Mouse (Mus musculus) hindbrain, embryonic 10.5 days (tissue): ENCODE results near the gene Anks1. TPM values are rescaled to one million over a fixed set of nuclear protein-coding genes. Genes with fewer than 3 reads are reported as not detected.

Source experiments
- DNase-seq: peaks from one replicate; pipeline ENCODE4 v3.0.0-alpha.2; 2017; ENCODE audit warnings: low spot score
- H3K27ac ChIP-seq: fragments of 300-500 bp; sonication (generic); 2 replicates; pipeline ENCODE4 v1.5.1; 2016; ENCODE audit warnings: mild to moderate bottlenecking, moderate library complexity
- H3K27me3 ChIP-seq: fragments of 300-500 bp; sonication (generic); 2 replicates; pipeline ENCODE4 v1.6.1; 2016; ENCODE audit warnings: mild to moderate bottlenecking; ENCODE audit not compliant: poor library complexity, insufficient read depth, severe bottlenecking
- H3K36me3 ChIP-seq: fragments of 300-500 bp; sonication (generic); 2 replicates; pipeline ENCODE4 v1.6.1; 2016; ENCODE audit warnings: mild to moderate bottlenecking, moderate library complexity
- H3K4me1 ChIP-seq: fragments of 300-500 bp; sonication (generic); replicated peaks from 2 replicates; pipeline ENCODE4 v1.6.1; 2016; ENCODE audit warnings: mild to moderate bottlenecking
- H3K4me3 ChIP-seq: fragments of 300-500 bp; sonication (generic); 2 replicates; pipeline ENCODE4 v1.5.1; 2016; ENCODE audit warnings: mild to moderate bottlenecking, moderate library complexity
- H3K9me3 ChIP-seq: fragments of 300-500 bp; sonication (generic); 2 replicates; pipeline ENCODE4 v1.6.1; 2016; ENCODE audit warnings: mild to moderate bottlenecking, moderate library complexity
- WGBS: fragments of 180-500 bp; shearing (Covaris S2); methylation state at CpG from one replicate; pipeline ENCODE4 v1.1.7; 2016; 5-methylcytosine and 5-hydroxymethylcytosine counted together
- polyA plus RNA-seq: library from polyadenylated mRNA; unstranded; fragments of >200 nt; fragmentation: Nextera tagmentation; extraction: Ambion mirVana; gene quantifications from 2 replicates; pipeline ENCODE4 v1.2.1, GENCODE M21; 2016

Anks1 gene
- polyA plus RNA-seq, 1 experiment from 2014 or later, result 62.0 TPM

GRCm38 (mm10) chr17:27909622-27910500, 755 bp downstream of the Anks1 start, which contains the start of gene Taf11:
Gene Taf11, minus strand, starts transcription at chr17:27909844.
- H3K4me1 ChIP-seq, result peaks cover 39% of the 10 kb centered on the region
- no peaks in the 10 kb centered on the region for H3K9me3 ChIP-seq
- WGBS, result 2% methylated on average over 53 of the region's 53 CpGs
- H3K27me3 ChIP-seq, result no peaks in the 10 kb centered on the region
- H3K27ac ChIP-seq, result peak within 1 kb of the TSS; percentile 90
- peaks cover 22% of the 10 kb centered on the region for H3K36me3 ChIP-seq
- peak within 1 kb of the TSS; percentile 99 for H3K4me3 ChIP-seq
- no peak for DNase-seq

GRCm38 (mm10) chr17:27911371-27911770, 2.3 kb downstream of the Anks1 start:
- Histone ChIP-seq H3K36me3 (peaks cover 12% of the 10 kb centered on the region; the same call in 1 of the 2 replicates), H3K27ac (no peak overlapping the region), H3K4me1 (peaks cover 34% of the 10 kb centered on the region), H3K9me3 (no peaks in the 10 kb centered on the region), H3K4me3 (0 out of 2 replicates have a peak overlapping the region, but pooled peaks have one; percentile 16), H3K27me3 (no peaks in the 10 kb centered on the region)
- no peak for DNase-seq
- WGBS, result 91% methylated on average over 7 of the region's 7 CpGs

GRCm38 (mm10) chr17:27914742-27915141, 5.6 kb downstream of the Anks1 start:
- H3K9me3 ChIP-seq, result no peaks in the 10 kb centered on the region
- no peak for DNase-seq
- H3K4me1 ChIP-seq, result peaks cover 19% of the 10 kb centered on the region
- no peak overlapping the region for H3K27ac ChIP-seq
- H3K36me3 ChIP-seq, result peaks cover 12% of the 10 kb centered on the region; the same call in 1 of the 2 replicates
- no peak overlapping the region for H3K4me3 ChIP-seq
- H3K27me3 ChIP-seq, result no peaks in the 10 kb centered on the region
- 88% methylated on average over 4 of the region's 4 CpGs for WGBS

GRCm38 (mm10) chr17:27916366-27916765, 7.3 kb downstream of the Anks1 start:
- Histone ChIP-seq H3K4me3 (no peak overlapping the region), H3K9me3 (no peaks in the 10 kb centered on the region), H3K27ac (no peak overlapping the region), H3K4me1 (peaks cover 7% of the 10 kb centered on the region), H3K36me3 (peaks cover 12% of the 10 kb centered on the region; the same call in 1 of the 2 replicates), H3K27me3 (no peaks in the 10 kb centered on the region)
- no peak for DNase-seq
- 79% methylated on average over 4 of the region's 4 CpGs for WGBS

- H3K4me3 ChIP-seq, result no peak overlapping the region
- no peak for DNase-seq
- no peak overlapping the region for H3K27ac ChIP-seq
- 84% methylated on average over 4 of the region's 4 CpGs for WGBS
- peaks cover 16% of the 10 kb centered on the region for H3K4me1 ChIP-seq
- H3K9me3 ChIP-seq, result no peaks in the 10 kb centered on the region
- peaks cover 3% of the 10 kb centered on the region; the same call in 1 of the 2 replicates for H3K36me3 ChIP-seq
- H3K27me3 ChIP-seq, result no peaks in the 10 kb centered on the region
Observed at GRCm38 (mm10) chr17:27920676-27921075, 11.6 kb downstream of the Anks1 start.

DNA sequence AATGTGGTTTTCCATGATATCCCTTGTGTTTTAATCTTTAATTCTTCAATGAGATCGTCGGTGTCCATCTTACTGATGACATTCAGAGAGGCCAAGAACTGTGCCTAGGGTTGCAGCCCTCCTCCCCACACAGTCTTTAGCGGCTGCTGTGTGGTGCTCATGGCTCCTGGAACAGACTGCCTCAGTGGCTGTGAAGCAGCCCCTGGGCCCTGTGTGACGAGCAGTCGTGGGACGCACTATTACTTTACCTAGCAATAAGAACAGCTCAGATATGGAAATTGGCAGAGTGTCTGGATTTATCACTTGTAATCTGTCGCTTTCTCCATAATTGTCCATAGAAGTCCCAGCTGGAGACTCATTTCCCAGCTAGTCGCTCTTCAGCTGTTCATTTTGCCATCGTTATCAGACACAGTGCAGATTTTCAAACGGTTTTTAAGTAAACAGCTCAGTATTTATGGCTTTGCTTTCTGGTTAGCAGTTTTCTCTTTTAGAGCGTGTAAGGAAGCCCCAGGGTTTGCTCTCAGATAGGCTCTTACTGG, 13.1 kb downstream of the Anks1 start:
- Histone ChIP-seq H3K4me1 (peaks cover 16% of the 10 kb centered on the region), H3K9me3 (no peaks in the 10 kb centered on the region), H3K27ac (no peak overlapping the region), H3K4me3 (no peak overlapping the region), H3K27me3 (no peaks in the 10 kb centered on the region), H3K36me3 (peaks cover 3% of the 10 kb centered on the region; the same call in 1 of the 2 replicates)
- WGBS, result 93% methylated on average over 11 of the region's 11 CpGs
- no peak for DNase-seq

DNA sequence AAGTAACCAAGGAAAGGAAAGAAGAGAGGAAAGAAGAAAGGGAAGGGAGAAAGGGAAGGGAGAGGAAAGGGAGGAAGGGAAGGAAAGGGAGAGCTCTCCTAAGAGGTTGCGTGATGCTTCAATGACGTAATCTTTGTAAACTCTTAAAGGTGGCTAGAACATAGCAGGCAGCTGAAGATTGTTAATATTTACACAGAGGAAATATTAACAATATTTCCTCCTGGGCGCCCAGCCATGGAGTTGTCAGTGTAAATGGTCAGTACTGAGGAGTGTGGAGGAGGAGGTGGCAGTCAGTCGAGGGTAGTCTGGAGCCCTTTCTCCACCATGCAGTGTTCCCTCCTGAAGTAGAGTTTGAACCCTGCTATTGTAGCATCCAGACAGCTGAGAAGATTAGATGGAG, 15.9 kb downstream of the Anks1 start:
- no peak overlapping the region for H3K4me3 ChIP-seq
- DNase-seq, result no peak
- H3K27me3 ChIP-seq, result no peaks in the 10 kb centered on the region
- WGBS, result 90% methylated on average over 4 of the region's 4 CpGs
- H3K4me1 ChIP-seq, result peaks cover 16% of the 10 kb centered on the region
- peaks cover 9% of the 10 kb centered on the region; the same call in 1 of the 2 replicates for H3K36me3 ChIP-seq
- H3K27ac ChIP-seq, result no peak overlapping the region
- no peaks in the 10 kb centered on the region for H3K9me3 ChIP-seq

GRCm38 (mm10) chr17:27925504-27925903, 16.4 kb downstream of the Anks1 start:
- H3K27ac ChIP-seq, result no peak overlapping the region
- no peak overlapping the region for H3K4me3 ChIP-seq
- 78% methylated on average over 7 of the region's 7 CpGs for WGBS
- peaks cover 16% of the 10 kb centered on the region for H3K4me1 ChIP-seq
- no peaks in the 10 kb centered on the region for H3K9me3 ChIP-seq
- H3K27me3 ChIP-seq, result no peaks in the 10 kb centered on the region
- H3K36me3 ChIP-seq, result peaks cover 9% of the 10 kb centered on the region; the same call in 1 of the 2 replicates
- DNase-seq, result no peak

DNA sequence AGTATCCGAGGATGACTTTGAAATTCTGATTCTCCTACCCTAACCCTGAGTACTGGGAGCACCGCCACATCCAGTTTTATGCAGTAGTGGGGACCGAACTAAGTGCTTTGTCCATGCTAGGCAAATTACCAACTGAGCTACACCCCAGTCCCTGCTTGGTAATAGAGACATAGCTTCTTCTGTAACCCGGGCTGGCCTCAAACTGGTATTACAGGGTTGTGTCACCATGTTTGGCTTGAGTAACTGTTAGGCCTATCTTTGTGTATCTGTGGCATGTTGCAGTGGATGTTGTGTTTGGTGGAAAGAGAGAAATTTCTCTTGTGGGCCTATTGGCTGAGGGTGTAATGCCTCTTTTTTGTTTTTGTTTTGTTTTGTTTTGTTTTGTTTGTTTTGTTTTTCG, 21.2 kb downstream of the Anks1 start:
- WGBS, result 89% methylated on average over 5 of the region's 5 CpGs
- H3K36me3 ChIP-seq, result peaks cover 6% of the 10 kb centered on the region; the same call in 1 of the 2 replicates
- no peak overlapping the region for H3K4me3 ChIP-seq

DNA sequence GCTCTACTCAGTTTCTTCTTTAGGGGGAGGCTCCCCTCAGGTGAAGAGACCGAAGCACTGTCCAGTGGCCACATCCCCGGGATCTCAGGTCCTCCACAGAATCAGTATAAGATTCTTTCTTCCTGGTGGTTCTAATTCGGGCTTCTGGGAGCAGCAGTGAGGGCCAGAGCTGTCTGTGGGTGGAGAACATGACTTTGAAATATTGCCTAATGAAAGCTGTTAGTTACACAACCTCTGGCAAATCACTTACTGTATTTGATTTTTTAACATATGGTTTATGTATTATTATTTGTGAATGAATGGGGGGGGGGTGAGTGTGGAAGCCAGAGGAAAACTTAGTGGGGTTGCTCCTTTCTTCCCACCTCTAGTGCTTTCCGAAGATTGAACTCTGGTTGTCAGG, 22.7 kb downstream of the Anks1 start:
- DNase-seq, result no peak
- Histone ChIP-seq H3K4me3 (no peak overlapping the region), H3K4me1 (0 out of 2 replicates have a peak, but pooled peaks cover 6% of the 10 kb centered on the region), H3K36me3 (peaks cover 6% of the 10 kb centered on the region; the same call in 1 of the 2 replicates), H3K9me3 (no peaks in the 10 kb centered on the region), H3K27ac (no peak overlapping the region), H3K27me3 (no peaks in the 10 kb centered on the region)
- WGBS, result 86% methylated on average over 4 of the region's 4 CpGs

More for the DNA sequence above, 21.2 kb downstream of the Anks1 start:
- peaks cover 8% of the 10 kb centered on the region; the same call in 1 of the 2 replicates for H3K4me1 ChIP-seq
- no peak overlapping the region for H3K27ac ChIP-seq
- H3K9me3 ChIP-seq, result no peaks in the 10 kb centered on the region
- H3K27me3 ChIP-seq, result no peaks in the 10 kb centered on the region
- no peak for DNase-seq

- 92% methylated on average over 10 of the region's 10 CpGs for WGBS
- DNase-seq, result no peak
Observed at GRCm38 (mm10) chr17:27934136-27934910, 25.2 kb downstream of the Anks1 start.

DNA sequence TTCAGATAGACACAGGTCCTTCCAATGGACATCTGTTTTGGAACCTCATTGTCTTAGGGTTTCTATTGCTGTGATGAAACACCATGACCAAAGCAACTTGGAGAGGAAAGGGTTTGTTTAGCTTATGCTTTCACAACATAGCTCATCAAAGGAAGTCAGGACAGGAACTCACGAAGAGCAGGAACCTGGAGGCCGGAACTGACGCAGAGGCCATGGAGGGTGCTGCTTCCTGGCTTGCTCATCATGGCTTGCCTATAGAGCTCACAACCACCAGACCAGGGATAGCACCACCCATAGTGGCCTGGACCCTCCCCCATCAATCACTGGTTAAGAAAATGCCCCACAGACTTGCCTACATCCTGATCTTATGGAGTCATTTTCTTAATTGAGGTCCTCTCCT, 26.0 kb downstream of the Anks1 start:
- WGBS, result 87% methylated on average over 3 of the region's 3 CpGs
- H3K27me3 ChIP-seq, result no peaks in the 10 kb centered on the region
- no peak overlapping the region for H3K4me3 ChIP-seq
- H3K9me3 ChIP-seq, result no peaks in the 10 kb centered on the region
- DNase-seq, result no peak
- H3K36me3 ChIP-seq, result no peaks in the 10 kb centered on the region
- no peak overlapping the region for H3K27ac ChIP-seq
- H3K4me1 ChIP-seq, result peaks cover 14% of the 10 kb centered on the region; the same call in 1 of the 2 replicates

More at GRCm38 (mm10) chr17:27934136-27934910, 25.2 kb downstream of the Anks1 start:
- Histone ChIP-seq H3K27ac (no peak overlapping the region), H3K4me3 (no peak overlapping the region), H3K27me3 (no peaks in the 10 kb centered on the region), H3K4me1 (0 out of 2 replicates have a peak, but pooled peaks cover 13% of the 10 kb centered on the region), H3K9me3 (no peaks in the 10 kb centered on the region), H3K36me3 (no peaks in the 10 kb centered on the region)
